Mouse (Mus musculus) liver, embryonic 14.5 days (tissue): ENCODE results near the gene Cacna1d.

Source experiments
- CTCF ChIP-seq: IDR thresholded peaks from 2 replicates; pipeline ENCODE4 v1.5.1; 2016; ENCODE audit warnings: antibody characterized with exemption, low read depth, control low read depth
- EP300 ChIP-seq: IDR thresholded peaks from 2 replicates; pipeline ENCODE4 v1.6.1; 2016; ENCODE audit warnings: antibody characterized with exemption, low read depth

GRCm38 (mm10) chr14:30130092-30130491 is 361.2 kb downstream of the Cacna1d start:
- no peak for TF ChIP-seq CTCF
- no peak for TF ChIP-seq EP300
